Mouse (Mus musculus): ENCODE data around the gene N6amt1. TPM values are rescaled to one million over a fixed set of nuclear protein-coding genes. Genes with fewer than 3 reads are reported as not detected.

Gene N6amt1
- polyA plus RNA-seq, 1 experiment from 2014 or later = 16.3 TPM

GRCm38 (mm10) chr16:87341043-87341572 lies 12.9 kb upstream of the N6amt1 start:
- WGBS = 85% methylated on average over 6 of the region's 6 CpGs
- no peak for ATAC-seq (replicated peaks)

GRCm38 (mm10) chr16:87348133-87348532 lies 5.9 kb upstream of the N6amt1 start:
- H3K36me3 ChIP-seq = no peaks in the 10 kb centered on the region
- no peak overlapping the region for H3K9ac ChIP-seq (replicated peaks)
- no peak overlapping the region for H3K27ac ChIP-seq (replicated peaks)
- no peak overlapping the region for H3K4me2 ChIP-seq (replicated peaks)
- WGBS = 97% methylated on average over 2 of the region's 2 CpGs
- no peaks in the 10 kb centered on the region for H3K27me3 ChIP-seq
- ATAC-seq (replicated peaks) = no peak
- H3K4me1 ChIP-seq = no peaks in the 10 kb centered on the region
- H3K9me3 ChIP-seq = no peaks in the 10 kb centered on the region
- H3K4me3 ChIP-seq = no peak overlapping the region

More at GRCm38 (mm10) chr16:87341043-87341572, 12.9 kb upstream of the N6amt1 start:
- Histone ChIP-seq H3K4me1 (no peaks in the 10 kb centered on the region), H3K4me3 (no peak overlapping the region), H3K27ac (replicated peaks) (no peak overlapping the region), H3K27me3 (no peaks in the 10 kb centered on the region), H3K9ac (replicated peaks) (no peak overlapping the region), H3K4me2 (replicated peaks) (no peak overlapping the region), H3K36me3 (no peaks in the 10 kb centered on the region), H3K9me3 (no peaks in the 10 kb centered on the region)

- Histone ChIP-seq H3K9me3 (no peaks in the 10 kb centered on the region), H3K4me2 (replicated peaks) (no peak overlapping the region), H3K4me1 (no peaks in the 10 kb centered on the region), H3K9ac (replicated peaks) (no peak overlapping the region), H3K36me3 (no peaks in the 10 kb centered on the region), H3K27ac (replicated peaks) (no peak overlapping the region), H3K27me3 (no peaks in the 10 kb centered on the region), H3K4me3 (no peak overlapping the region)
- 74% methylated on average over 5 of the region's 5 CpGs for WGBS
- no peak for ATAC-seq (replicated peaks)
These were observed 2.4 kb upstream of the N6amt1 start for GRCm38 (mm10) chr16:87351386-87352105.

- H3K4me3 ChIP-seq = peak overlapping the region; percentile 77
- H3K9me3 ChIP-seq = no peaks in the 10 kb centered on the region
- H3K36me3 ChIP-seq = peaks cover 7% of the 10 kb centered on the region
- H3K27me3 ChIP-seq = no peaks in the 10 kb centered on the region
- ATAC-seq (replicated peaks) = peak; percentile 33
- no peak overlapping the region for H3K9ac ChIP-seq (replicated peaks)
- 96% methylated on average over 1 of the region's 1 CpGs for WGBS
- peak overlapping the region; percentile 51 for H3K4me2 ChIP-seq (replicated peaks)
- no peaks in the 10 kb centered on the region for H3K4me1 ChIP-seq
- no peak overlapping the region for H3K27ac ChIP-seq (replicated peaks)
These were observed 380 bp upstream of the N6amt1 start for GRCm38 (mm10) chr16:87353605-87354004.

- H3K4me1 ChIP-seq = no peaks in the 10 kb centered on the region
- H3K27me3 ChIP-seq = no peaks in the 10 kb centered on the region
- no peaks in the 10 kb centered on the region for H3K9me3 ChIP-seq
- peaks cover 13% of the 10 kb centered on the region for H3K36me3 ChIP-seq
- H3K4me2 ChIP-seq (replicated peaks) = peak overlapping the region; percentile 51
- H3K27ac ChIP-seq (replicated peaks) = no peak overlapping the region
- no peak; the same call in none of the 2 replicates for ATAC-seq (replicated peaks)
- 81% methylated on average over 7 of the region's 7 CpGs for WGBS
- peak overlapping the region; percentile 77 for H3K4me3 ChIP-seq
- H3K9ac ChIP-seq (replicated peaks) = 0 out of 2 replicates have a peak overlapping the region, but pooled peaks have one; percentile 74
These were observed 763 bp downstream of the N6amt1 start for GRCm38 (mm10) chr16:87354748-87355147.

- Histone ChIP-seq H3K4me2 (replicated peaks) (no peak overlapping the region), H3K27me3 (no peaks in the 10 kb centered on the region), H3K9me3 (no peaks in the 10 kb centered on the region), H3K4me1 (no peaks in the 10 kb centered on the region), H3K27ac (replicated peaks) (no peak overlapping the region), H3K36me3 (peaks cover 34% of the 10 kb centered on the region), H3K4me3 (no peak overlapping the region), H3K9ac (replicated peaks) (no peak overlapping the region)
- no peak for ATAC-seq (replicated peaks)
- 90% methylated on average over 6 of the region's 6 CpGs for WGBS
These were observed 6.1 kb downstream of the N6amt1 start for GRCm38 (mm10) chr16:87360096-87360495.

- H3K4me2 ChIP-seq (replicated peaks) = no peak overlapping the region
- H3K4me1 ChIP-seq = no peaks in the 10 kb centered on the region
- H3K4me3 ChIP-seq = no peak overlapping the region
- H3K9me3 ChIP-seq = no peaks in the 10 kb centered on the region
- peaks cover 32% of the 10 kb centered on the region; the same call in 1 of the 2 replicates for H3K36me3 ChIP-seq
- H3K27me3 ChIP-seq = no peaks in the 10 kb centered on the region
- WGBS = 98% methylated on average over 4 of the region's 4 CpGs
- no peak overlapping the region for H3K27ac ChIP-seq (replicated peaks)
- H3K9ac ChIP-seq (replicated peaks) = no peak overlapping the region
- no peak for ATAC-seq (replicated peaks)
These were observed 10.2 kb downstream of the N6amt1 start for GRCm38 (mm10) chr16:87364231-87364630.

- ATAC-seq (replicated peaks) = no peak
- 88% methylated on average over 10 of the region's 10 CpGs for WGBS
- Histone ChIP-seq H3K9me3 (no peaks in the 10 kb centered on the region), H3K4me3 (no peak overlapping the region), H3K36me3 (peaks cover 30% of the 10 kb centered on the region; the same call in 1 of the 2 replicates), H3K9ac (replicated peaks) (no peak overlapping the region), H3K27ac (replicated peaks) (no peak overlapping the region), H3K4me2 (replicated peaks) (no peak overlapping the region), H3K4me1 (no peaks in the 10 kb centered on the region), H3K27me3 (no peaks in the 10 kb centered on the region)
These were observed 12.1 kb downstream of the N6amt1 start for GRCm38 (mm10) chr16:87366035-87366434.

- H3K9me3 ChIP-seq = no peaks in the 10 kb centered on the region
- 95% methylated on average over 6 of the region's 6 CpGs for WGBS
- no peaks in the 10 kb centered on the region for H3K4me1 ChIP-seq
- no peaks in the 10 kb centered on the region for H3K27me3 ChIP-seq
- no peak overlapping the region for H3K9ac ChIP-seq (replicated peaks)
- peaks cover 30% of the 10 kb centered on the region; the same call in 1 of the 2 replicates for H3K36me3 ChIP-seq
- H3K4me3 ChIP-seq = no peak overlapping the region
- no peak overlapping the region for H3K4me2 ChIP-seq (replicated peaks)
- ATAC-seq (replicated peaks) = no peak
- no peak overlapping the region for H3K27ac ChIP-seq (replicated peaks)
These were observed 12.5 kb downstream of the N6amt1 start for GRCm38 (mm10) chr16:87366445-87366844.

- WGBS = 96% methylated on average over 2 of the region's 2 CpGs
- Histone ChIP-seq H3K4me1 (no peaks in the 10 kb centered on the region), H3K27me3 (no peaks in the 10 kb centered on the region), H3K27ac (replicated peaks) (no peak overlapping the region), H3K9me3 (no peaks in the 10 kb centered on the region), H3K4me3 (no peak overlapping the region), H3K9ac (replicated peaks) (no peak overlapping the region), H3K36me3 (peaks cover 66% of the 10 kb centered on the region), H3K4me2 (replicated peaks) (no peak overlapping the region)
- ATAC-seq (replicated peaks) = no peak
These were observed 29.0 kb downstream of the N6amt1 start for GRCm38 (mm10) chr16:87382996-87383395.

GRCm38 (mm10) chr16:87384366-87384765 lies 30.4 kb downstream of the N6amt1 start:
- Histone ChIP-seq H3K27ac (replicated peaks) (no peak overlapping the region), H3K4me2 (replicated peaks) (no peak overlapping the region), H3K27me3 (no peaks in the 10 kb centered on the region), H3K9ac (replicated peaks) (no peak overlapping the region), H3K4me3 (no peak overlapping the region), H3K4me1 (no peaks in the 10 kb centered on the region), H3K36me3 (peaks cover 68% of the 10 kb centered on the region), H3K9me3 (no peaks in the 10 kb centered on the region)
- ATAC-seq (replicated peaks) = no peak
- 90% methylated on average over 2 of the region's 2 CpGs for WGBS

- Histone ChIP-seq H3K27ac (replicated peaks) (no peak overlapping the region), H3K9me3 (no peaks in the 10 kb centered on the region), H3K4me2 (replicated peaks) (no peak overlapping the region), H3K4me1 (no peaks in the 10 kb centered on the region), H3K27me3 (no peaks in the 10 kb centered on the region), H3K9ac (replicated peaks) (no peak overlapping the region), H3K4me3 (no peak overlapping the region), H3K36me3 (peaks cover 49% of the 10 kb centered on the region)
- 94% methylated on average over 3 of the region's 3 CpGs for WGBS
- ATAC-seq (replicated peaks) = no peak
These were observed 33.5 kb downstream of the N6amt1 start for GRCm38 (mm10) chr16:87387444-87387977.
